Mouse (Mus musculus): ENCODE results near the gene Dock8. TPM values are rescaled to one million over a fixed set of nuclear protein-coding genes. Genes with fewer than 3 reads are reported as not detected.
"Not testable (repeated sequence)": the region's sequence is repeated elsewhere in the genome, so short reads cannot be mapped to it uniquely, and the experiment has no call there.

Dock8 gene
- polyA plus RNA-seq, 1 experiment = 17.8 TPM

- DNase-seq = no peak
- Histone ChIP-seq H3K4me1 (ENCODE audit: control insufficient read depth, insufficient read depth, low read length) (no peaks in the 10 kb centered on the region), H3K27me3 (replicated peaks; ENCODE audit: control insufficient read depth, insufficient read depth, low read length) (no peaks in the 10 kb centered on the region), H3K36me3 (ENCODE audit: control insufficient read depth, insufficient read depth, low read length) (no peaks in the 10 kb centered on the region), H3K27ac (ENCODE audit: insufficient read depth, low read depth, low read length) (no peak overlapping the region), H3K4me3 (ENCODE audit: insufficient read depth, low read depth, low read length) (no peak overlapping the region)
- WGBS = 86% methylated on average over 6 of the region's 6 CpGs
- TF ChIP-seq CTCF (conservative IDR thresholded peaks at IDR 0.05; ENCODE audit: insufficient read depth, insufficient read length, low read depth, low read length) (no peak), POLR2A (IDR thresholded peaks at IDR 0.05; ENCODE audit: low read depth, low read length) (no peak)
Measured at GRCm38 (mm10) chr19:25022766-25023165, 23.4 kb downstream of the Dock8 start.

GRCm38 (mm10) chr19:25031765-25032164, 32.4 kb downstream of the Dock8 start:
- WGBS = 81% methylated on average over 4 of the region's 4 CpGs

GRCm38 (mm10) chr19:25033008-25033407, 33.7 kb downstream of the Dock8 start:
- WGBS = 93% methylated on average over 10 of the region's 18 CpGs
- peaks cover 31% of the 10 kb centered on the region for H3K4me1 ChIP-seq (ENCODE audit: control insufficient read depth, insufficient read depth, low read length)
- DNase-seq; H3K4me3 ChIP-seq (ENCODE audit: insufficient read depth, low read depth, low read length); H3K27ac ChIP-seq (ENCODE audit: insufficient read depth, low read depth, low read length); H3K36me3 ChIP-seq (ENCODE audit: control insufficient read depth, insufficient read depth, low read length); H3K27me3 ChIP-seq (replicated peaks; ENCODE audit: control insufficient read depth, insufficient read depth, low read length): not testable (repeated sequence)

More at GRCm38 (mm10) chr19:25031765-25032164, 32.4 kb downstream of the Dock8 start:
- TF ChIP-seq POLR2A (IDR thresholded peaks at IDR 0.05; ENCODE audit: low read depth, low read length) (no peak), CTCF (conservative IDR thresholded peaks at IDR 0.05; ENCODE audit: insufficient read depth, insufficient read length, low read depth, low read length) (no peak)
- peaks cover 26% of the 10 kb centered on the region for H3K4me1 ChIP-seq (ENCODE audit: control insufficient read depth, insufficient read depth, low read length)
- no peak overlapping the region for H3K27ac ChIP-seq (ENCODE audit: insufficient read depth, low read depth, low read length)
- H3K27me3 ChIP-seq (replicated peaks; ENCODE audit: control insufficient read depth, insufficient read depth, low read length) = no peaks in the 10 kb centered on the region
- no peaks in the 10 kb centered on the region for H3K36me3 ChIP-seq (ENCODE audit: control insufficient read depth, insufficient read depth, low read length)
- no peak for DNase-seq
- no peak overlapping the region for H3K4me3 ChIP-seq (ENCODE audit: insufficient read depth, low read depth, low read length)

GRCm38 (mm10) chr19:25035825-25036224, 36.5 kb downstream of the Dock8 start:
- H3K27ac ChIP-seq (ENCODE audit: insufficient read depth, low read depth, low read length) = peak overlapping the region; percentile 98
- H3K4me1 ChIP-seq (ENCODE audit: control insufficient read depth, insufficient read depth, low read length) = peaks cover 38% of the 10 kb centered on the region
- 28% methylated on average over 6 of the region's 6 CpGs for WGBS
- TF ChIP-seq POLR2A (IDR thresholded peaks at IDR 0.05; ENCODE audit: low read depth, low read length) (no peak), CTCF (conservative IDR thresholded peaks at IDR 0.05; ENCODE audit: insufficient read depth, insufficient read length, low read depth, low read length) (no peak)
- no peaks in the 10 kb centered on the region for H3K36me3 ChIP-seq (ENCODE audit: control insufficient read depth, insufficient read depth, low read length)
- H3K4me3 ChIP-seq (ENCODE audit: insufficient read depth, low read depth, low read length) = no peak overlapping the region
- no peaks in the 10 kb centered on the region for H3K27me3 ChIP-seq (replicated peaks; ENCODE audit: control insufficient read depth, insufficient read depth, low read length)
- DNase-seq = peak; percentile 89

- WGBS = 63% methylated on average over 5 of the region's 5 CpGs
- H3K4me3 ChIP-seq (ENCODE audit: insufficient read depth, low read depth, low read length) = no peak overlapping the region
- H3K27ac ChIP-seq (ENCODE audit: insufficient read depth, low read depth, low read length) = peak overlapping the region; percentile 94
- peak; percentile 23 for DNase-seq
- H3K4me1 ChIP-seq (ENCODE audit: control insufficient read depth, insufficient read depth, low read length) = peaks cover 34% of the 10 kb centered on the region
- no peaks in the 10 kb centered on the region for H3K27me3 ChIP-seq (replicated peaks; ENCODE audit: control insufficient read depth, insufficient read depth, low read length)
- H3K36me3 ChIP-seq (ENCODE audit: control insufficient read depth, insufficient read depth, low read length) = no peaks in the 10 kb centered on the region
- TF ChIP-seq POLR2A (IDR thresholded peaks at IDR 0.05; ENCODE audit: low read depth, low read length) (no peak), CTCF (conservative IDR thresholded peaks at IDR 0.05; ENCODE audit: insufficient read depth, insufficient read length, low read depth, low read length) (no peak)
Measured at GRCm38 (mm10) chr19:25036784-25037183, 37.5 kb downstream of the Dock8 start.

GRCm38 (mm10) chr19:25037249-25037648, 37.9 kb downstream of the Dock8 start:
- 49% methylated on average over 4 of the region's 4 CpGs for WGBS
- peak; percentile 49 for DNase-seq
- peaks cover 32% of the 10 kb centered on the region for H3K4me1 ChIP-seq (ENCODE audit: control insufficient read depth, insufficient read depth, low read length)
- H3K27me3 ChIP-seq (replicated peaks; ENCODE audit: control insufficient read depth, insufficient read depth, low read length) = no peaks in the 10 kb centered on the region
- TF ChIP-seq CTCF (conservative IDR thresholded peaks at IDR 0.05; ENCODE audit: insufficient read depth, insufficient read length, low read depth, low read length) (no peak), POLR2A (IDR thresholded peaks at IDR 0.05; ENCODE audit: low read depth, low read length) (no peak)
- H3K36me3 ChIP-seq (ENCODE audit: control insufficient read depth, insufficient read depth, low read length) = no peaks in the 10 kb centered on the region
- peak overlapping the region; percentile 94 for H3K27ac ChIP-seq (ENCODE audit: insufficient read depth, low read depth, low read length)
- no peak overlapping the region for H3K4me3 ChIP-seq (ENCODE audit: insufficient read depth, low read depth, low read length)

- Histone ChIP-seq H3K4me1 (ENCODE audit: control insufficient read depth, insufficient read depth, low read length) (peaks cover 36% of the 10 kb centered on the region), H3K36me3 (ENCODE audit: control insufficient read depth, insufficient read depth, low read length) (no peaks in the 10 kb centered on the region), H3K4me3 (ENCODE audit: insufficient read depth, low read depth, low read length) (no peak overlapping the region), H3K27ac (ENCODE audit: insufficient read depth, low read depth, low read length) (peak overlapping the region; percentile 76), H3K27me3 (replicated peaks; ENCODE audit: control insufficient read depth, insufficient read depth, low read length) (no peaks in the 10 kb centered on the region)
- WGBS = 47% methylated on average over 6 of the region's 6 CpGs
- TF ChIP-seq CTCF (conservative IDR thresholded peaks at IDR 0.05; ENCODE audit: insufficient read depth, insufficient read length, low read depth, low read length) (no peak), POLR2A (IDR thresholded peaks at IDR 0.05; ENCODE audit: low read depth, low read length) (no peak)
- DNase-seq = peak; percentile 35
Measured at GRCm38 (mm10) chr19:25038293-25038692, 39.0 kb downstream of the Dock8 start.

GRCm38 (mm10) chr19:25041209-25041608, 41.9 kb downstream of the Dock8 start:
- Histone ChIP-seq H3K27me3 (replicated peaks; ENCODE audit: control insufficient read depth, insufficient read depth, low read length) (no peaks in the 10 kb centered on the region), H3K27ac (ENCODE audit: insufficient read depth, low read depth, low read length) (0 out of 2 replicates have a peak overlapping the region, but pooled peaks have one; percentile 7), H3K4me3 (ENCODE audit: insufficient read depth, low read depth, low read length) (no peak overlapping the region), H3K36me3 (ENCODE audit: control insufficient read depth, insufficient read depth, low read length) (no peaks in the 10 kb centered on the region), H3K4me1 (ENCODE audit: control insufficient read depth, insufficient read depth, low read length) (peaks cover 25% of the 10 kb centered on the region)
- no peak for DNase-seq
- 43% methylated on average over 6 of the region's 6 CpGs for WGBS
- TF ChIP-seq CTCF (conservative IDR thresholded peaks at IDR 0.05; ENCODE audit: insufficient read depth, insufficient read length, low read depth, low read length) (no peak), POLR2A (IDR thresholded peaks at IDR 0.05; ENCODE audit: low read depth, low read length) (no peak)
